Mouse (Mus musculus) 3T3-L1 (cell line): ENCODE measurements around the gene Tnik.
A peak's percentile ranks its signal among the peaks of the same experiment; 100 is the strongest.

Experiments
- DNase-seq: peaks from one replicate; pipeline ENCODE4 v3.0.0-alpha.2; 2015; ENCODE audit warnings: low read depth, low spot score

Gene Tnik

DNA sequence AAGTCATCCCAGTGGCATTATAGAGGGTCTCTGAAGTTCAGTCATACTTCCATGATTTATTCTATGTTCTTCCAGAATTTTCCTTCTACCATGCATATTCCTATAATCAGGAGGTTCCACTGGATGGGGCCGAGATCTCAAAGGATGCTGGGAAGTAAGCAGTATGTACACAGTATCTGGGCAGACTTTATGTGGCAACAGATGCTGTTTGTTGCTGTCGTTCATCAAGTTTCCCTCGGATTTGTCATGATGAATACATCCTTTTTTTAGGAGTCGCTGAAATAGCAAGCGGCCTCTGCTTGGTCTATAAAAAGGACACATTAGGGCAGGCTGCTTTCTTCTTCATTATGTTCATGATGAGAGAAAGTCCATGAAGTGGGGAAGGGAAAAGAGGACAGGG is 349.3 kb downstream of the Tnik start:
- DNase-seq: no peak

- DNase-seq: no peak
These were observed 353.4 kb downstream of the Tnik start for GRCm38 (mm10) chr3:28616386-28616785.

- DNase-seq: no peak
These were observed 354.1 kb downstream of the Tnik start for GRCm38 (mm10) chr3:28617008-28617627.

DNA sequence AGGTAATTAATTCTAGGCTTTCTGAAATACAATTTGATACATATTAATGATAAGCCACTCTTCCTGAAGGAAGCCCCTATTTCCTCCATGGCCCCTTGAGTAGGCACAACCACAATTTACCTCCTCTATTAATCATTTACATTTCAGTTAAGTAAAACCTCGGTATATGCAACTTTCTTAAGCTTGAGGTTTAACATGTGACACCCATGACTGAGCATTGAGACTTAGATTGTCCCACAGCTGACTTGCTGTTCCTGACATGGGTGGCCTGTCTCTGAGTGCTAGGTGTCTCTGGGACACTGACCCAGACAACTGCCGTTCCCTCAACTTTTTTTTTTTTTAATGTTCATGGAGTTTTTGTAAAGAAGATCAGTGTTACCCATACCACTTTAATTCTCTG is 358.8 kb downstream of the Tnik start:
- no peak for DNase-seq

DNA sequence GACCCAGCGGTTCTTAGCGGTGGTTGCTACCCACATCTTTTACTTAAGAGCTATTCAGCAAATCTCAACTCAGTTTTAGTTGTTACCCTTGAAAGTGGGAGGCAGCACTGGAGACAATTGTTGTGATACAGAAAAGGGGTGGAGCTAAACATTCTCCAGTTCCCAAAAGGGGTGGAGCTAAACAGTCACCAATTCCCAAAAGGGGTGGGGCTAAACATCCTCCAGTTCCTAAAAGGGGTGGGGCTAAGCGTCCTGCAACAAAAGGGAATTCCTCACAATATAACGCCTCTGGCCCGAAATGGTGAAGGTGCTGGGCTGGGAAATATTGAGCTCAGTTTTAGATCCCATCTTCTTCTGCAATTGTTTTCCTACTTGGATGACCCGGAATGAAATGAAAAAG is 363.8 kb downstream of the Tnik start:
- DNase-seq: no peak

- DNase-seq: no peak
These were observed 373.8 kb downstream of the Tnik start for GRCm38 (mm10) chr3:28636778-28637177.

DNA sequence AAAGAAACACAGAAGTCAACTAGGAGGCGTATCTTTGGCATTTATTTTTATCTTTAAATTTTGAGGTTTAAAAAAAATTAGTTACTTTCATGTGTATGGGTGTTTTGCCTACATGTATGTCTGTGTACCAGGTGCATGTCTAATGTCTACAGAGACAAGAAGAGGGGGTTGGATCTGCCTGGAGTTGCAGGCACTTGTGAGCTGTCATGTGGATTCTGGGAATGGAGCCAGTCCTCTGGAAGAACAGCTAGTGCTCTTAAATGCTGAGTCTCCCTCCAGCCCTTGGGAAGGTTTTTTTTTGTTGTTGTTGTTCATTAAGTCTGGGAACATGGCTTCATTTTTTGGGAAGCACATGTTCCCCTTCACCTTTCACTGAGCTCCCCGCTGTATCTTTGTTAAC is 375.9 kb downstream of the Tnik start:
- DNase-seq: peak; percentile 23

DNA sequence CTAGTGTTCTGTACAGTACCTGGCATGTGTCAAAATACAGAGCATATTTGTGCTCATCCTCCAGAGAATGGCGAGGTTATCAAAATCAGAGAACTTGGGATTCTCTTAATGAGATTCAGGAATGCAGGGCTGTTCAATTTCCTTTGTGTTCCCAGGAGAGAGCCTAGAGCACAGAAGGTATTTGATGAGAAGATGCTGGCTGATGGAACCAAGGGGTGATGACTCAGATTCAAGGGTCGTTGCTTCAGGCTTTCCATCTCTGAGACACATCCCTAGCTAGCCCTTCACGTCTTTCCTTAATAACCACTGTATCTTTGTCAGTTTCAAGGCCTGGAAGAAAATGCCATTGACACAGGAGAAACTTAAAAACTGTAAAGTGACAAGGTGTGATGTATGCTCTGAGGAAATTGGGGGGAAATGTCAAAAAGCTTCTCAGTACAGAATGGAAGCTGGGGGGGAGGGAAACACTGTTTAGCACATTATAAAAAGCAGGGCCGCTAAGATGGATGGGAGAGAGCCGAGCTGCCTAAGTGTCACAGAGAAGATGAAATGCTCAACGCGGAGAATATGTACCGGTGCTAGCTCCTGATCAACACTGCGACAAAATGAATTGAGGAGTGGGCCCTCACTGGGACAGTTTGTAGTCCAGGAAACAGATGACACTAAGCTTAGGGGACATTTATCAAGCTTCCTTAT is 380.4 kb downstream of the Tnik start:
- no peak for DNase-seq

DNA sequence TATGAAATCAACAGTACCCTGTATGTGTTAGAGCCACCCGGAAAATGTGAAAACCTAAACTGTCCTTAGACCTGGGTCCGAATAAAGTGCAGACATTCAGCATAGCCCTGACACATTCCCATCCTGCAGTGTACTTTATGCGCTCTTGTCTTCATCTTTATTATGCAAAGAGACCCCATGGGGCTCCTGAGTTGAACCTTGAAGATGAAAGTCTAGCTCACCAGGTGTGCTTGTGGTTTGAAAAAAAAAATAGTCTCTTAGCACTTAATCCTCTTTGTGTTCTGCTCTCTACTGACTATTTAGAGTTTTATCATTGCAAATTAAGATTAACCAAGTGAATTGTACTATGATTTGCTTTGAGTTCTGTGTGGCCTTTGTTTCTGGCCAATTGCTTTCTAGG is 389.6 kb downstream of the Tnik start:
- DNase-seq: no peak

GRCm38 (mm10) chr3:28653043-28653442 is 390.0 kb downstream of the Tnik start:
- no peak for DNase-seq

GRCm38 (mm10) chr3:28654740-28655139 is 391.7 kb downstream of the Tnik start:
- DNase-seq: no peak

- DNase-seq: peak; percentile 5
These were observed 395.3 kb downstream of the Tnik start for GRCm38 (mm10) chr3:28658349-28658748.

DNA sequence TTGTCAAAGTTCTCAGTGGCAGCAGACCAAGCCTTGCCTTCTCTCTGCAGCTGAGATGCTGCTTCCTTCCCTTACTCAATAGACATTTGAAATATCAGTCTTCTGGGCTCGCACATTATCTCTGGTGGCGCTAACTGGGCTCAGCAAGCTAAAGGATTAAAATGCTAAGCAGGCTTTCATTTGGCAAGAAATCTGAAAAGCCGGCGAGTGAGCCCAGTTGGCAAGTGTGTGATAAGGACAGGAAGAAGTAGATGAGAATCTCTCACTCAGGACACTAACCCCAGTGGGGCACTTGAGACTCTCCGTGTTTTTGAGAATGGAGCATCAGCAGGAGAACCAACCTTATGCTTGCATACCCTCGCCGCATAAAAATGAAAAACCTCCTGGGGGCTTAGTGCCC is 417.8 kb downstream of the Tnik start:
- no peak for DNase-seq

DNA sequence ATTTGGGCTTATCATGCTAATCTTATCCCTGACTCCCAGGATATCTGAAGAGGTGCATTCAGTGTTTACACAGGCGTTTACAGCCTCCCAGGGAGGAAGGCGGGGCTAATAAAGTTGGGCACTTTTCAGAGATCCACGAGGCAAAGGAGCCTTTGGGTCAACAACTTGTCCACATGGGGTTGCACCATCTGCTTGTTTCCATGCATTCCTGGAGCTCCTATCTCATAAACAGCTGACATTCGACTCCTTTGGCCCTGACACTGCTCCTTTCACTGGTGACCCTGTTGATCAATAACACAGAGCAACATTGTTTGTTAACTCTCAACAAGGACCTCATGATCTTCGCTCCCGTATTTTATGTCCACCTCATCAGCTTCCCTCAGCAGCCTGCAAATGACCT is 418.9 kb downstream of the Tnik start:
- DNase-seq: no peak

DNA sequence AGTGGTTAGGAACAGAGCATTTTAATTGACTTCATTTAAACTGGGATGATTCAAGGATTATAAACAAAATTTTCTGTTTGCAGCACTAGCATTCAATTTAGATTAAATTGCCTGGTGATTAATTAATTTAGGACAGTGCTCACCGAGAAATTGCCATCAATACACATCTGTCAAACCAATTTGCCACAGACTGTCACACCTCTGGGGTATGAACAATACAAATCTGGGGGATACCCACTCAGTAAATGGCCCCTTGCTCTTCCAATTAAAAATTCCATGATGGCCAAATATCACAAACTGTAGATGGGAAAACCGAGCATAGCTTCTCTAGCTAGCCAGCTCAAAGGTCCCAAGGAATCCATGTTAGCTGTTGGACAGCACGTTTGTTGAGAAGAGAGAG is 419.4 kb downstream of the Tnik start:
- no peak for DNase-seq

DNA sequence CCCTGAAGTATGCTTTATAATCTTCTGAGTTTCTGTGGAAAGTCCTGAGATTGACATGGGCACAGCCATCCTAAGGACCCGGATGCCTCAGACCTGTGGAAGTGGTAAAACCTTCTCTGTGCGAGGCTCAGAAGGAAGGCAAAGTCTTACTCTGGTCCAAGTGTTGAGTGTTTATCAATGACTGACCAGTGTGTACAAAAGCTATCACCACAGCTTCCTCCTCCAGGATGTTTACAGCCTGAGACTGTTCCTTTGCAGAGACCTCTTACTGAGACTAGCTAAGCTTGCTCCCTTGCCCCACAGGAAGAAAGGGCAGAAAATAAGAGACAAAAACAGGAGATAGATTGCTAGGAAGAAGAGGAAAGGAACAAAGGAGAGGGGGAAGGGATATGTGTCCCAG is 422.5 kb downstream of the Tnik start:
- no peak for DNase-seq

DNA sequence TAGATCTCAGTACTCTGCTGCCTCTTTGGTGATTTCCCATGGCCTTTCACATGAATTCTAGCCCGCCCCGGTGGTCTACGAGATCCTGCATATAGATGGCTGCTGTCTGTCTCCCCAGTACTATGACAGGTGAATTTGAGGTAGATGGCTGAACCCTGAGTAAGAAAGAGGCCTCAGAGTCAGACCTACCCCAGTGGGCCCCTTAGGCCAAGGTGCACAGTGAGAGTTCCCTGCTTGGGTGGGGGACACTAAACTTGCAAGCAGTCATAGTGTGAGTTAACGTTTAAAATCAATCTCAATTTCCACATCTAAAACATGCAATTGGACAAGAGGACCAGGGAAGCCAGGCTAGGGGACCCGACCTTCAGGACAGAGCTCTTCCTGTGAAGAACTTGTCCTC is 431.8 kb downstream of the Tnik start:
- no peak for DNase-seq

- no peak for DNase-seq
These were observed 432.6 kb downstream of the Tnik start for GRCm38 (mm10) chr3:28695608-28696007.

- DNase-seq: no peak
These were observed 433.1 kb downstream of the Tnik start for GRCm38 (mm10) chr3:28696162-28696561.

DNA sequence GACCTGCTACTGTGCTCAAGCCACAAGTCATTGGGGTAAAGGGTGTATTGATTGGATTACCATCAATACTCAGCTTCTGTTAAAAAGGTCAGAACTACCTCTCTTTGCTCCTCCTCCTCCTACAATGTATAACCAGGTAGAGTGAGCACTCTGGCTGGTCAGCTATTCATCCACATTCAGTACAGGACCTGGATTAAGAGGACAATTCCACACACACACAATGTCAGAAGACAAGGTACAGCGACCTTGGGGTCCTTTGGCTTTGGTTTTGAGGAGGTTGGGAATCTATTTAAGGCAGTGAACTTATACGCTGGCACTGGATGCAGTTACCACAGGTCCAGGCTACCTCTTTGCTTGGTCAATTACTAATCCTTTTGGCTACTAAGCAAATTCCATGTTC is 434.8 kb downstream of the Tnik start, which contains the start of gene Slc2a2:
Slc2a2 (plus strand) TSS at position 107 of the 400 bp plus-strand sequence.
- DNase-seq: no peak

- no peak for DNase-seq
These were observed 436.6 kb downstream of the Tnik start for GRCm38 (mm10) chr3:28699601-28700000.

- DNase-seq: no peak
These were observed 442.6 kb downstream of the Tnik start for GRCm38 (mm10) chr3:28705522-28706137.

GRCm38 (mm10) chr3:28706736-28707135 is 443.7 kb downstream of the Tnik start:
- DNase-seq: no peak
